Mouse (Mus musculus) cerebellum, adult 9-11 months (tissue): ENCODE data around the gene Helz.
"Not testable (repeated sequence)": the region's sequence is repeated elsewhere in the genome, so short reads cannot be mapped to it uniquely, and the experiment has no call there.

Source experiments
- DNase-seq: peaks from one replicate; pipeline ENCODE4 v3.0.0; 2022

The Helz gene

DNA sequence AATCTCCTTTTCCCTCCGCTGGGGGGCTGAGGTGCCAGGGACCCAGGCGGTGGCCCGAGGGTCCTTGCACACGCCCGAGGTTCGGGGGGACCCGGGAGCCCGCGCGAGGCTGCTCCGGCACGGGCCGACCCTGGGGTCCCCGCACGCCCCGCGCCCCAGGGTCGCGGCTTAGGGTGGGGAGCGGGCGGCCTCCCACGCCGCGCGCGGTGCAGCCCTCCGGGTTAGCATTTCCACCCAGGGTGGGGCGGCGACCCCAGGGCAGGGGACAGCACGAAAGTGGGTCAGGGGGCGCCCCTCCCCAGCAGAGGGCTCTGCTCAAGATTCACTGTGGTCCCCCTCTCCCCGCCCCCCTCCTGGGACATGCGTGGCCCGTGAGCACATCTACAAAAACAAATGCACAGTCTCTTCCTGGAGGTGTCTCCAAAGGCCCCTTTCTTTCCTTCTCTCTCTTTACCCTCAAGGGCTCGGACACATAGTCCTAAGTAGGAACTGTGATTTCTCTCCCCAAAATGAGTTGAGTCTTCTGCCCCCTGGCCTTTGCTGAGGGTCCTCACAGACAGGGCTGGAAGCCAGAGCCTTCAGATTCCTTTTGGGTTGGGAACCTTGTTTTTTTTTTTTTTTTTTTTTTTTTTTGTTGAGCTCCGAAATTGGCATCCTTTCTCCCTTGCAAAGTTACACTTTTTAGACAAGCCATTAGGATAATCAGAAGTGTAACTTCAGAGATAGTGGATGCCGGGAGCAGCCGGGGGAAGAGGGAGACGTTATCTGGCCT lies 660 bp downstream of the Helz start:
- peak; percentile 27 for DNase-seq

DNA sequence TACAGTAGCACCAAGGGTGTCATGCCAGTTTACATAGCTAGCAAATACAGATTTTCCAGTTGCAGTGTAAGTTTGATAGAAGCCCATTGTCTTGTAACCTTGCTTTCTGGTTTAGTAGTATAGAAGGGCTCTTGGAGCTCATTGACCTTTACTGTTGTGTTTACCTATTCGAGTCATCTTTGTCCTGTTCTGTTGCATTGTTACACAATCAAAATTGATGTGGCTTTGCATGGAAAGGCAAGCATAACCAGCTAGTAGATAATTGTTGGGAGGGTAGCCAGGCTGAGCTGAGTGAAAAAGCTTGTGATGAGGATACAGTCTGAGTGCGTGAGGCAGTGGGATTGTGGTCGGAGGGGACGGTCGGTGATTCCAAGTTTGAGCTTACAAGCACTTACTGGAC lies 12.1 kb downstream of the Helz start:
- no peak for DNase-seq

DNA sequence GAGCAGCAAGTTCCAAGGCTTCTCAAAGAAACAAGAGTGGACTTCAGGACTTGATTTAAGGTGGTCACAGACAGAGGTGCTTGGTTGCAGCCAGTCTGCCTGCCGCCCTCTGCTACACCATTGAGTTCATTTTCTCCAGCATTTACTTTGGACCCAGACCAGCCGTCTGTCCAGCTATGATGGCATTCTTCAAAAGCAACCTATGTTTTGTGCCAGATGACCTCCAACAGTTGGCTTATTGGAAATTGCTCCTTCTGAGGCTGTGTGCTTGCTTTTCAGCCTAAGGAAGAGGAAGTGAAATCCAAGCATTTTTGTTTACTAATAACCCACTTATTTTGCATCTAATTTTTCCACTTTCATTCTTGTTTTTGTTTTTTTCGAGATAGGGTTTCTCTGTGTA lies 19.7 kb downstream of the Helz start:
- DNase-seq = no peak

DNA sequence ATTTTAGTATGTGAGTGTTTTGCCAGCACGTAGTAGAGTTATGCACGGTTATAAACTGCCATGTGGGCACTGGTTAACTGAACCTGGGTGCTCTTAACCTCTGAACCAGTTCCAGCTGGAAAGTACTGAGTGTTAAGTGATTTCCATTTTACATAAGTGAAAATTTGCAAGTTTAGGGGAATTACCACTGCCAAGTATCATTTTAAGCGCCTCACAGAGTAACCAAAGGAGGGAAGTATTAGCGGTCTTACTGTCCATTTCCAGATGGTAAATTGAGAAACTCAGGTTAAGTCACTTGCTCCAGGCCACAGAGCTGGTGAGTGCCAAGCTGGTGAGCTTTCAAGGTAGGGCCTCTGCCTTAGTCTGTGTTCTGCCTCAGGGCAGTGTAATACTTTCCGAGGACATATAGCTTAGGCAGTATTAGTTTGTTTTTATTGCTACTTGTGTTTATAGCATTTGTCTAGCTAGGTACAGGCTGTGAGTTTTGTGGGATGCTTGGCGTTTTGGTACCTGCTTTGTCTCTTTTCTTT lies 20.8 kb downstream of the Helz start:
- no peak for DNase-seq

DNA sequence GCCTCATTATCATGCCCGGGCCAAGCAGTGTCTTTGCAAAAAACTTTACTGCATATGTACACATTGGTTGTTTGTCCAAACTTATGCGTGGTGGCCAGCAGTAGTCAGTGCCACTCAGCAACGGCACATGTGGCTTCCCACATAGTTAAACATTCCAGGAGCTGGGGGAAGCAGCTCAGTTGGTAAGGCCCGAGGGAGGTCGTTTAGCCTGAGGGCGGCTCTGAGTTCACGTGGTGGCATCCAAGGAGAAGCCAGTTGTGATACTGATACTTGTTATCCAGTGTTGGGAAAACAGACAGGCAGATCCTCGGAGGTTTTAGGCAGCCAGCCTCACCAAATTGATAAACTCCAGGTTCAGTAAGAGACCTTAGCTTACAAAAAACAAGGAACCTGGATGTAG lies 23.2 kb downstream of the Helz start:
- not testable (repeated sequence) for DNase-seq

DNA sequence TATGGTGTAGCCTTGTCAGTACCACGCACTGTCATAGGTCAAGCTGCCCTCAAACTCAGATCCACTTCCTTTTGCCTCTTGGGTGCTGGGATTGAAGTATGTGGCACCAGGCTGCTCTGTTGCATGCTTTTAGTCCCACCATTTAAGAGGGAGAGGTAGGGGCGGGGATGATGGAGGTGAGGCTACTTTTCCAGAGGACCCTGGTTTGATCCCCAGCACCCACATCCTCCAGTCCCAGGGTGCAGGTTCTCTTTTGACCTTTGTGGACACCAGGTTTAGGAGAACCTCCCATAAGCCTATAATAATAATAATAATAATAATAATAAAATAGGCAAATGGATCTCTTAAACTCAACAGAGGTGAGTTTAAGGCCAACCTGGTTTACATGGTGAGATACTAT lies 23.6 kb downstream of the Helz start:
- DNase-seq = no peak

DNA sequence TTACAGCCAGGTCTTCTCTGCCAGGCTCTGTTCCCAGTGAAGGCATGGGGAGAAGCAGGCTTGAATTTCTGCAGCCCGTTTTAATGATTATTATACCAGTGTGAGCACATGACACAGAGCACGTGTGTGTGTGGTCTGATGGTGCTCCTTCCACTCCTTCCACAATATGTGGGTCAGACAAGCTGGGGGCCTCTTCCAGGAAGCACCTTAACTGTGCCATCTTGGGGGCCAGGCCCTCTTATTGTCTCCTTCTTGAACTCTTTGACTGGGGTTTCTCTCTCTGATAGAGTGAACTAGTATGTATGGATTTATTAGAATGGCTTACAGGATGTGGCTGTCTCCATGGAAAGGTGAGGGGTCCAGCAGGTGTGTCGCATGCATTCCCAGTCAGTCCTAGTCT lies 24.8 kb downstream of the Helz start:
- DNase-seq = no peak

DNA sequence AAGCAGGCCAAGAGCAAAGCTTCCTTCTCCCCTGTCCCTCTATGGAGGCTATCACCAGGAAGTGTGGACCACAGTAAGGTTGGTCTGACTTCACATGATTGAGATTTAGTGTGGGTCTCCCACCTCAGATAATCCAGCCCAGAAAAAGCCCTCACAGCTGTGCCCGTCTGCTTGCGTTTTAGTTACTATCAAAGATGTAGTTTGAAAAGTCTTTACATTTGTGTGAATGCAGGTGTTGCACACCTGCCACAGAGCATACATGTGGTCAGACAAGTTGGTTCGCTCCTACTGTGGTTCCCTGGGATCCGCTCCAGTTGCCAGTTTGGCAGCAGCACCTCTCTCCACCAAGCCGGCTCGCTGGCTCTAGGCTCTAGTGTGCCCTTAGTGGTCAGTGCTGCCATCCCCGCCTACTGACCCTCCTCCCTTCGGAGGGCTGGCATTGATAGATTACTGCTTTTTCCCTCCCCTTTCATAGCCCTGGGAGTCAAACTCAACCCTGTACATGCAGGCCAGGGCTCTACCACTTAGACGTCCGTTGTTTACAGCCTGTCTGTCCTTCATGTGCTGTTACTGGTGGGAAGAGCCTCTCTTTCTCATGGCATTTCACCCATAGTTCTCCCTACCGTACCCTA lies 25.4 kb downstream of the Helz start:
- DNase-seq = no peak

DNA sequence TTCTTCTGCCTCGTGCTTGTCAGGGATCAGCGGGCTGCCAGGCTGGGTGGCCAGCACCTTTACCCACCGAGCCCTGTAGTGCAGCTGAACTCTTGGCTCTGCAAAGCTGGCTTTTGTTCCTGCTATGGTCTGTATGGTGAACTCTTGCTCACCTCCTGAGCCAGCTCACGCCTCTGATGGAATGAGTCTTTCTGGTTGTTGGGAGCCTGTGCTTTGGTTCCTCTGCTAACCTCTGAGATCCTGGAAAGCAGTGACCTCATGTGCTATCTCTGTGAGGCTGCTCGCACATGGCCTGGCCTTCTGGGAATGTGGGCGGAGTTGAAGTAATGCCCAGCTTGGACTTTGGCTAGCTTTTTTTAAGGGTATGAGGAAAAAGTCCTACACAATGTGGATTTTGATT lies 26.1 kb downstream of the Helz start:
- no peak for DNase-seq

DNA sequence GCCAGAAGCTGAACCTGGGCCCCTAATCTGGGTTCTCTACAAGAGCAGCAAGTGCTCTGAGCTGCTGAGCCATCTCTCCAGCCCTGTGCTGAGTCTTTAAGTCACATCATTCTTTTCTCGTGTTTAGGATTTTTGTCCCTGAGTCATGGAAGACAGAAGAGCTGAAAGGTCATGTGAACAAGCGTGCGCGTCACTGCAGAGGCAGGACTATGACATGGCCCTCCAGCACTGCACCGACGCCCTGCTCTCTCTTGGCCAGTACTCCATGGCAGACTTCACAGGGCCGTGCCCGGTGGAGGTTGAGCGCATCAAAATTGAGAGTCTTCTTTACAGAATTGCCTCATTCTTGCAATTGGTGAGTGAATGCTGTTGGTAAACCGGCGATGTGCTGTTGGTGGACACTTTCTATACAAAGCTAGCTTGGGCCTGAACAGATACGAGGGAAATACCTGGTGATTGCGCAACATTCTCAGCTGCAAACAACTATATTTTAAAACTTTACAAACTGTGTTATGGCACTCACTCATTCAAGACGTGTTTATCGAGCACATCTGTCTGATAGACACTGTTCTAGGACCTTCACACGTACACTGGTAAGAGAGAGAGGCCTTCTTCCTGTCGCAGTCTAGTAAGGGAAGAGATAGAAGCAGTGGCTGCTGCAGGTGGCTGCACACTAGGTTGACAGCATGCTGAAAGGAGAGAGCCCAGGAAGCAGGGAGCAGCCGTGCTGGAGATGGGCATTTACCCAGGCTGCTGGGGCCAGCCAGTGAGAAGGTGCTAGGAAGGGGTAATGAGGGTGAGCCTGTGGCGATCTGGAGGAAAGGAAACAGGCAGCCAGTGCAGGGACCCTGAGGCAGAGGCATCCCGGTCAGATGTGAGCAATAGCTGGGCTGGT lies 27.3 kb downstream of the Helz start:
- no peak for DNase-seq

DNA sequence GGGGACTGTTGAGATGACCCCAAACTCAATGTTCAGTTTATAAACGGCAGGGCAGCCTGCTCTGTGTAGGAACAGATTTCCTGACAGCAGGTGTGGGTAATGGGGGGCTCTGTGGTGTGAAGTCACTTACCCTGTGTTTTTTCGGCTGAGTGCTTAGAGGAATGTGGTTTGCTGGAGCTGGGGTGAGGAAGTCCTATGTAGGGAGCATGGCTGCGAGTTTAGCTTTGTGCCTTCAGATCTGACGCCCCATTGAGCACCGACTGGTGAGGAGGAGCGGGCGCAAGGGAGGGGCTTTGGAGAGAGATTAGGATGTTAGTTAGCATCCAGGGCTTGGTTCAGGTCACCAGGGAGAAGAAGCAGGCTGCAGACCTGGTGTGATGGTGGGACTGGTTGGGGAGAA lies 28.5 kb downstream of the Helz start:
- no peak for DNase-seq

DNA sequence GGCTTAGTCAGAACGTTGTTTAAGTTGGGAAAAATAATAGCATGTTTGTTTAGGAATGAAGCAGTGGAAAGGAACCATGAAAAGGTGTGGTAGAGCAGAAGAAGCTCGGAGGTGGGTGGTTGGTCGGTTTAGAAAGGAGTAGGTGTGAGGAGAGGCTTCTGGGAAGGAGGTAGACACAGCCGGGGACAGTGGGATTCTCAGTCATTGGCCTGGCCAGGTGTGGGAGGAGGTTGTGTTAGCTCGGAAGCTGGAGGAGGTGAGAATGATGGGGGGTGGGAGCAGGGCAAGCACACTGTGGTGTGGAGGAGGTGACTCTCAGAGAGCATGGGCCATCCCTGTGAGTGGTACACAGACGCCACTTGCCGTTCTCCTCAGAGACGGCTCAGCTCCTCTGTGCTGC lies 29.7 kb downstream of the Helz start:
- DNase-seq = no peak

DNA sequence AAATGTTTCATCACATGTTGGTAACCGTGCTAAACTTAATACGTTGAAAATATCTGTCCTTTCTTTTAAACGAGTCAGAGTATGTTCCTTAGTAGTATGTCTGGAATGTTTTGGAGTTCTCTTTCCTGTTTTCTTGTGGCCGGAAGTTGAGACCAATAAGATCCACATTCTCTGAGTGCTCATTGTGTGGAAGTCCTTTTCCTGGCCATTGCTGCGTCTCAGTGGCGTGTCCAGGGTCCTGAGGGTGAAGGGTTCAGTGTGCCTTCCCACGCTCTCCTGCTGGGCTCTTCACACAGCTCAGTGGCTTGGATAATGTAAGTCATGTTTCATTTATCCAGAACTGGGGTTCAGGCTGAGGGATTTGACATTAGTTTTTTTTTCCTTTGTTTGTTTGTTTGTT lies 30.5 kb downstream of the Helz start:
- no peak for DNase-seq

DNA sequence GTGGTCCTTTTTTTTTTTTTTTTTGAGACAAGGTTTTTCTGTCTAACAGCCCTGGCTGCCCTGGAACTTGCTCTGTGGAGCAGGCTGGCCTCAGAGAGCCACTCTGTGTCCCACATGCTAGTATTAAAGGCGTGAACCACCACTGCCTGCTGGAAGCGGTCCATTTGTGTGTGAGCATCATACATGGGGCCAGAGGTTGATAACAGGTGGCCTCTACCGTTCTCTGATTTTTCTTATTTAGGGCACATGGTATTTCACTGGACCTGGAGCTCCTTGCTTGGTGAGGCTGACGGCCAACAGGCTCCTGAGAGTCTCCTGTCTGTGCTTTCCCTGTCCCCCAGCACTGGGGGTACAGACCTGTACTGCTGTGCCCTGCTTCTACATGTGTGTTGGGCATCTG lies 33.1 kb downstream of the Helz start:
- no peak for DNase-seq

DNA sequence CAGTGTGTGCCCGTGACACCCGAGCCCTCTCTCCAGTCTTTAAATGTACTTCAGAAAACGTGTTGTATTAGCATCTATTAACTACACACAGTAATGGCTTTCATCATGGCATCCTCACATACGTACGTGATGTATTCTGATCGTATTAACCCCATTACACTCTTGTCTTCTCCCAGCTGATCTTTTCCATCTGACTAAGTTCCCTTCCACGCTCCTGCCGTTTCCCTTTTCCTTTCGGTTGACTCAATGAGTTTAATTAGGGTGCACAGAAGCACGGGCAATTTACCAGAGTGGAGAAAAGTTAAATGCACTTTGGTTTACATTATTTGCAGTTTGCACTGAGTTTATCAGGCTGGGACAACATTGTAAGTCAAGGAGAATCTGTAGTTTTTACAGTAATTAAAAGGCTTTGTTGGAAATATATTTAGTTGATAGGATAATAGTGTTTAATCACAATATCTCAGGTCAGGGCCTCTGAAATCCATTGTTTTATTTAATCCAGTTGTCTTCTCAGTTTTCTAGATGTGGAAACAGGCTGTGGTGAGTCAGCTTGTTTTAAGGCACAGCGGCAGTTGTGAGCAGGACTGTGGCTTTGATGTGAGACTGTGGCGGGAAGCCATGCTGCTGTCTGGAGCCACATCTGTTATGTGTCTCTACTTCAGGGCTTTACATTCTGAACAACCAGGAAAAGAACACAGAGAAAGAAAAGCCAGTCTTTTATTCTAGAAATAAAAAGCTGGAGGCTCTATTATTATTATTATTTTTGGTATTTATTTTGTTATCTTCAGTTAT lies 37.1 kb downstream of the Helz start:
- no peak for DNase-seq

DNA sequence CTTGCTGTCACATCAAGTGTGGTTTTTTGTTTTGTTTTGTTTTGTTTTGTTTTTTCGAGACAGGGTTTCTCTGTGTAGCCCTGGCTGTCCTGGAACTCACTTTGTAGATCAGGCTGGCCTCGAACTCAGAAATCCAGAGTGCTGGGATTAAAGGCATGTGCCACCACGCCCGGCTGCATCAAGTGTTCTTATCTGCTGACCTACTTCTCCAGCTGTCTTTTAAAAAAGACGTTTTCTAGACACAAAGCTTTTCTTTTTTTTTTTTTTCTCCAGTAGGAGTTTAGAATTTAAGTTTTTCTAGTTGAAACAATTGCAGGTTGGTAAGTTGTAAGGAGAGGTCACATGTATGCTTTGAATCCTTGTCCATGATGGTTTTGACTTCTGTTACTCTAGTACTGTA lies 38.4 kb downstream of the Helz start:
- DNase-seq = not testable (repeated sequence)

DNA sequence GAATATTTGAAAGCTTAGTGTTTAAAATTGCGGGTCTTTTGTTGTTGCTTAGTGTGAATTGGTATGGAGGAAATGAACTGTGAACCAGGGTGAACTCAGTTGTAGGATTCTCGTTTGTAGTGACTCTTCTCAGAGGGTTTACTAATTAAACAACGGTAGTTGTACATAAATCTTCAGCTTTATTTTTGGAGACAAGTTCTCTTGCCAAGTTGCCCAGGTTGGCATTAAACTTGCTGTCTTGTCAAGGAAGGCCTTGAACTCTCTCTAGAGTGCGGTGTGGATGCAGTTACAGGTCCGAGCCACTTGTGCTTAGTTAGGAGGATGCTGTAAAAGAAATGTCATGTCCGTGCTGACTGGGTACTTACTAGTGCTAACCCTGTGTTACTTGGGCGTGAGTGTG lies 39.4 kb downstream of the Helz start:
- no peak for DNase-seq

DNA sequence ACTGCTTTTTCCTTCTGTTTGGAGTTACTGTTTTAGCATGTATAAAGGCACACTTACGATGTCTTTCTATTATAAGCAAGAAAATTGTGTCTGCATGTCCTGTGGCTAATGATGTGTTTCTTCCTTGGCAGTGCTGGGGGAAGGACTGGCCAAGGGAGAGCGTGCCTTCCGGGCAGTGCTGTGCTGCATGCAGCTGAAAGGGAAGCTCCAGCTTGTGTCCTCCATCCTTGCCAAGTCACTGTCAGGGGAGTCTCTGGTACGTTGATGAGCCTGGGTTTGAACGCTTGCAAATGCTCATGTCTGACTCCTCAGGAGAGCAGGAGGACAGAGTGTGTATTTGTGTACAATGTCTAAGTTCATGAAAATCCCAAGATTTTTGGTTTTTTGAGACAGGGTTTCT lies 44.8 kb downstream of the Helz start:
- DNase-seq = peak; percentile 33

DNA sequence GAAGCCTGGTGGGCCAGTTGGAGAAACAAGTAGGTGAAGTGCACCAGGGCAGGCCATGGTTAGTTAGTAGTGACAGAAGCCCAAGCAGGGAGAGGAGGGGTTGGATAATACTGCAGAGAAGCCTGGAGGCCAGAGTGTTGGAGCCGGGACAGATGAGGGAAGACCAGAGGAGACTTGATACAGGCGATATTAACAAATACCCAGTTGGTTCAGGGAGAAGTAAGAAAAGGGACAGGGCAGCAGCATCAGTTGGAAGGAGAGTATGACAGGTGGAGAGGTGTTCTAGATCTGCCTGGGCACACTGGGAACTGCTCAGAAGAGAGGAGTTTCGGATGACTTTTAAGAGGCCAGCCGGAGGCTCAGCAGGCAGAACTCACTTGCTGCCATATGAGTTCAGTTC lies 49.7 kb downstream of the Helz start:
- DNase-seq = no peak

DNA sequence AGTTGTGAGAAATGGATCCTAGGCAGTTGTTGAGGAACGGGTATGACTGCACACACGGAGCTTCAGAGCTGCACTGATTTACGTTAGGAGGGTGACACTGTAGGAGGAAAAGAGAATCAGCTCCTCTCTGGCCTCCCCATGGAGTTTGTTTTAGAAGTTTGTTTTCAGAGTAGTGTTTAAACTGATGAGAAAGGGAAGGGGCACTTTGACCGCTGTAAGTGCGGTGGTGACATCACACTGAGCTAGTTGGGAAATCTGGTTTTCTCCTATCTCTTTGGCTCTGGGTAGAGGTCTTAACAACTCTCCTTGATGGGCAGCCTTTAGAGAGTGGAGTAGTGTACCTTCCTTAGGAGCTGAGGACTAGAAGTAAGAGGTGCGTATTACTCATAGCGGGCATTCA lies 58.0 kb downstream of the Helz start:
- DNase-seq = no peak

DNA sequence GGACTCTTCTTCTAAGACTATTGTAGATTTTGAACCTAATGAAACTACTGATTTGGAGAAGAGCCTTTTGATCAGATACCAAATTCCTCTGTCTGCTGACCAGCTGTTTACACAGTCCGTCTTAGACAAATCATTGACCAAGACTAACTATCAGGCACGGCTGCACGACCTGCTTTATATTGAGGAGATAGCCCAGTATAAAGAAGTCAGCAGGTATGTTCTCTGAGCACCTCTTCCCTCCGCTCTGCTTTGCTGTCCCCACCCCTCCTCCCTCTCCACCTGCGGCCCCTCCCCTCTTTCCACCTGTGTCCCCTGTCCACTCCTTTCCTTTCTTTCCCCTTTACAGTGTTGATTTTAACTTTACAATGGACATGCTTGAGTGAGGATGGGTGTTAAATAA lies 66.2 kb downstream of the Helz start:
- no peak for DNase-seq

DNA sequence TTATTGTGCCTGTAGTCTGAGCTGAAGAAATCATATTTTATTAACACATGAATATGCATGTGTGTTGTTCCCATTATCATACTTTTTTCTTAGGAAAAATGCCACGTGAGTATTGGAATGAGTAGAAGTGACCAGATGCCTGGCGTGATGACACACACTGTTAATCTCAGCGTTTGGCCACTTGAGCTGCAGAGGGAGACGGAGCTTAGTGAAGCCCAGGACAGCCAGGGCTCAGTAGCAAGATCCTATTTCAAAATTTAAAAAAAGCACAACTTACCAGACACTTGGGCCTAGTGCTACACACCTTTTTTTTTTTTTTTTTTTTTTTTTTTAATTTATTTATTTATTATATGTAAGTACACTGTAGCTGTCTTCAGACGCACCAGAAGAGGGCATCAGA lies 68.0 kb downstream of the Helz start:
- no peak for DNase-seq

DNA sequence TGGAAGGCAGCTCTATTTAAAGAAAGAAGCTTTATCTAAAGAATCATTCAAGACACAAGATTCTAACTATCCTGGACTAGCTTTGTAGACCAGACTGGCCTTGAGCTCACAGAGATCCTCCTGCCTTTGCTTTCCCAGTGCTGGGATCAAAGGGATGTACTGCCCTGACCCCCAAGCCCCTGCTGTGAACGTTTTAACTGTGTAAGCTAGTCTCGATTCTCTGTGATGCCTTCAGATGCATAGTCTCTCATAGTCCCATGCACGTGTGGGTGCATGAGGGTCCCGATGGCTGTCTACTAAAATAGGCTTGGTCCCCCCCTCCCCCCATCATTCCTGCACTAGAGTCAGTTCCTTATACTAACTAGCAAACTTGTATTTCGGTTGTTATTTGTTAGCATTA lies 70.2 kb downstream of the Helz start:
- no peak for DNase-seq
